Mouse (Mus musculus): Measurements from ENCODE around the gene Rbm4b. TPM values are rescaled to one million over a fixed set of nuclear protein-coding genes. Genes with fewer than 3 reads are reported as not detected.

The Rbm4b gene
- polyA plus RNA-seq, 1 experiment from 2014 or later, result 162 TPM

DNA sequence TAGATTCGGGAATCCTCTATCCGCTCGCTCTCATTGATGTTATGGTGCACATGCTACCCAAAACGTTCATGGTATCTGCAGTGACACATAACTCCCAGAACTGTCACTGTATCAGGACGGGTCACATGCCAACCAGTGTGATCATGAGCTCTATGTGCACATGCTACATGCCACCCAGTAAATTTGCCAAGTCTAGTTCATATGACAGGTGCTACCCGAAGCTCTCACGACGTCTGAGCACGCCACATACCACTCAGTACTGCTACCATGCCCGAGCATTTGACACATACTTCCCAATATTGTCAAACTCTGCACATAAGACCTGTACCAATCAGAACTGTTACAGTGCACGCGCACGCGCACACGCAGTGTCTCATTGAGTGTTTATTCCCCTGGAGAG lies 36.2 kb upstream of the Rbm4b start:
- Histone ChIP-seq H3K27me3 (peaks cover 5% of the 10 kb centered on the region; the same call in 1 of the 2 replicates), H3K36me3 (peaks cover 43% of the 10 kb centered on the region), H3K4me3 (no peak overlapping the region), H3K9me3 (no peaks in the 10 kb centered on the region), H3K9ac (replicated peaks) (no peak overlapping the region), H3K27ac (replicated peaks) (no peak overlapping the region), H3K4me1 (peaks cover 23% of the 10 kb centered on the region), H3K4me2 (replicated peaks) (no peak overlapping the region)
- no peak for ATAC-seq (ENCODE audit: low FRiP score, low read depth)
- WGBS, result 82% methylated on average over 15 of the region's 15 CpGs

DNA sequence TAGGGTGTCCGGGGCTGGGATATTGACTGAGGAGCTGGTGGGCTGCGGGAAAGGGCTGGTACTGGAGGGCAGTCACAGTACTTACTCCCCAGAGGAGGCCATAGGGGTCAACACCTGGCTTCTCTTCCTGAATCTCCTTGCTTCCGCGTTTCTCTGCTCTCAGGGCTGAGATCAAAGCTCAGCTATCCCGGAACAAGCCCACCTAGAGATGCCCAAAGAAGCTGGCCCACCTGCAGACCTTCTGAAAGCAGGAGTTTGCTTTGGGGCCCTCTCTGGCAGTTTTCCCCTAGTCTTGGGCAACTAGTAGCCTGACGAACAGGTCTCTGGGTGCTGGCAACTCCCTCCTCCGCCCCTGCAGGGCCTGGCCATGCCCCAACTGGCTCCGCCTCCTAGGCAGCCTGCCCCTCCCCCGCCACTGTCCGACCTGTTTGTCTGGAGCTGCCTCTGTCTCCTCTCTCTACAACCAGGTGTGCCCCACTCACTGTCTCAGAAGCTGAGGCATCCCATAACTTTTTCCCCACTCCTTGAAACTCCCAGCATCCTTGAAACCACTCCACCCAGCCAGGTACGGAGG lies 35.5 kb upstream of the Rbm4b start:
- Histone ChIP-seq H3K36me3 (peaks cover 48% of the 10 kb centered on the region), H3K27ac (replicated peaks) (no peak overlapping the region), H3K9me3 (no peaks in the 10 kb centered on the region), H3K4me1 (peaks cover 23% of the 10 kb centered on the region; the same call in 1 of the 2 replicates), H3K9ac (replicated peaks) (no peak overlapping the region; the same call in 1 of the 2 replicates), H3K4me3 (no peak overlapping the region), H3K4me2 (replicated peaks) (no peak overlapping the region), H3K27me3 (peaks cover 5% of the 10 kb centered on the region; the same call in 1 of the 2 replicates)
- no peak for ATAC-seq (ENCODE audit: low FRiP score, low read depth)
- 17% methylated on average over 11 of the region's 11 CpGs for WGBS

DNA sequence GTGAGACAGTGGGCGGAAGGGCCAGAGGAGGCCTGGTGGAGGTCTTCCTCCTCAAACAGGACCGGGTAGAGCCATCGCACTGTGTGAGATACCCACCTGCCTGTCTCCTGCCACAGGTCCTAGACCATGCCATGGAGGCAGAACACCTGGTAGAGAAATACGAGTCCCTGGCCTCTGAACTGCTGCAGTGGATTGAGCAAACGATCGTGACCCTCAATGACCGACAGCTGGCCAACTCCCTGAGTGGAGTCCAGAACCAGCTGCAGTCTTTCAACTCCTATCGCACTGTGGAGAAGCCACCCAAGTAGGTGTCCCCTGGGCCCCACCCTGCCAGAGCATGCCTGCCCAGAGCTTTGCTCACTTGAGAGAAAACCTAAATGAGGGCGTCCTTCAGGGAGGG lies 27.1 kb upstream of the Rbm4b start:
- H3K9me3 ChIP-seq, result no peaks in the 10 kb centered on the region
- 93% methylated on average over 9 of the region's 9 CpGs for WGBS
- no peaks in the 10 kb centered on the region for H3K27me3 ChIP-seq
- no peak overlapping the region for H3K27ac ChIP-seq (replicated peaks)
- ATAC-seq (ENCODE audit: low FRiP score, low read depth), result no peak
- H3K36me3 ChIP-seq, result peaks cover 90% of the 10 kb centered on the region
- no peaks in the 10 kb centered on the region for H3K4me1 ChIP-seq
- no peak overlapping the region for H3K9ac ChIP-seq (replicated peaks)
- H3K4me3 ChIP-seq, result no peak overlapping the region
- H3K4me2 ChIP-seq (replicated peaks), result no peak overlapping the region

DNA sequence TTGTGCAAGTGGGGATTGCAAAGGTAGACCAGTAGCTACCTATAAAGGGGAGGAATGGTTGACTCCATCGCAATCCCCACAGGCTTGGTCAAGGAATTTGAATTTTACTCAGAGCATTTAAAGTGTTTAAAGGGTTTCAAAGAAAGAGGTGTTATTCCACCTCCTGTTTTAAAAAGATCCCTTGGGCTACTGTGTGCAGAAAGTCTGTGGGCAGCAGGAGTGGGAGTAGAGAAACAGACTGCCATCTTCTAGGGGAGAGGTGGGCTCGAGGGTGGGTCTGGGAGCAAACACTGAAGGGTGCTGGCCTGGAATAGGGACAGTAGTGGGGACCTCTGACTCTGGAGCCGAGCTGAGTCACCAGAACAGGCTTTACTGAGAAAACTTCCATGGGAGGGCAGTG lies 23.2 kb upstream of the Rbm4b start:
- Histone ChIP-seq H3K27me3 (no peaks in the 10 kb centered on the region), H3K4me3 (no peak overlapping the region), H3K9ac (replicated peaks) (no peak overlapping the region), H3K4me2 (replicated peaks) (no peak overlapping the region), H3K27ac (replicated peaks) (no peak overlapping the region), H3K36me3 (peaks cover 81% of the 10 kb centered on the region), H3K4me1 (no peaks in the 10 kb centered on the region), H3K9me3 (no peaks in the 10 kb centered on the region)
- 89% methylated on average over 3 of the region's 3 CpGs for WGBS
- ATAC-seq (ENCODE audit: low FRiP score, low read depth), result no peak

DNA sequence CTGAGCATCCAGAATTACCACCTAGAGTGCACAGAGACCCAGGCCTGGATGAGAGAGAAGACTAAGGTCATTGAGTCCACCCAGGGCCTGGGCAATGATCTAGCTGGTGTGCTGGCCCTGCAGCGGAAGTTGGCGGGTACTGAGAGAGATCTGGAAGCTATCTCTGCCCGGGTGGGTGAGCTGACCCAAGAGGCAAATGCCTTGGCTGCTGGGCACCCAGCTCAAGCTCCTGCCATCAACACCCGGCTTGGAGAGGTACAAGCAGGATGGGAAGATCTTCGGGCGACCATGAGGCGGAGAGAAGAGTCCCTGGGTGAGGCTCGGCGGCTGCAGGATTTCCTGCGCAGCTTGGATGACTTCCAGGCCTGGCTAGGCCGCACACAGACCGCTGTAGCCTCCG lies 18.4 kb upstream of the Rbm4b start:
- H3K9ac ChIP-seq (replicated peaks), result no peak overlapping the region
- WGBS, result 85% methylated on average over 13 of the region's 13 CpGs
- H3K9me3 ChIP-seq, result no peaks in the 10 kb centered on the region
- H3K36me3 ChIP-seq, result peaks cover 79% of the 10 kb centered on the region
- no peak for ATAC-seq (ENCODE audit: low FRiP score, low read depth)
- no peak overlapping the region for H3K27ac ChIP-seq (replicated peaks)
- no peak overlapping the region for H3K4me3 ChIP-seq
- no peaks in the 10 kb centered on the region for H3K27me3 ChIP-seq
- H3K4me2 ChIP-seq (replicated peaks), result no peak overlapping the region
- H3K4me1 ChIP-seq, result no peaks in the 10 kb centered on the region

DNA sequence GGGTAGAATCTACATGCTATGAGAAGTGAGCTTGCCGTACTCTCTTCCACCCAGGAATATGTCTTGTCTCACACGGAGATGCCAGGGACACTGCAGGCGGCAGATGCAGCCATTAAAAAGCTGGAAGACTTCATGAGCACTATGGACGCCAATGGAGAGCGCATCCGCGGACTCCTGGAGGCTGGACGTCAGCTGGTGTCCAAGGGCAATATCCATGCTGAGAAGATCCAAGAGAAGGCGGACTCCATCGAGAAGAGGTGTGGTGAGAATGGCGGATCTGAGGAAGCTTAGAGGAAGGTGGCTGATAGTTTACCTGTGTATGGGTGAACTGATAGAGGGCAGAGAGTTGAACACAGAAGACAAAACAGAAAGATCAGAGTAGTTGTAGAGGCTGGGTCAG lies 17.2 kb upstream of the Rbm4b start:
- Histone ChIP-seq H3K27me3 (no peaks in the 10 kb centered on the region), H3K36me3 (peaks cover 70% of the 10 kb centered on the region), H3K9ac (replicated peaks) (no peak overlapping the region), H3K27ac (replicated peaks) (no peak overlapping the region), H3K9me3 (no peaks in the 10 kb centered on the region), H3K4me2 (replicated peaks) (no peak overlapping the region), H3K4me1 (no peaks in the 10 kb centered on the region), H3K4me3 (no peak overlapping the region)
- ATAC-seq (ENCODE audit: low FRiP score, low read depth), result no peak
- 95% methylated on average over 11 of the region's 11 CpGs for WGBS

DNA sequence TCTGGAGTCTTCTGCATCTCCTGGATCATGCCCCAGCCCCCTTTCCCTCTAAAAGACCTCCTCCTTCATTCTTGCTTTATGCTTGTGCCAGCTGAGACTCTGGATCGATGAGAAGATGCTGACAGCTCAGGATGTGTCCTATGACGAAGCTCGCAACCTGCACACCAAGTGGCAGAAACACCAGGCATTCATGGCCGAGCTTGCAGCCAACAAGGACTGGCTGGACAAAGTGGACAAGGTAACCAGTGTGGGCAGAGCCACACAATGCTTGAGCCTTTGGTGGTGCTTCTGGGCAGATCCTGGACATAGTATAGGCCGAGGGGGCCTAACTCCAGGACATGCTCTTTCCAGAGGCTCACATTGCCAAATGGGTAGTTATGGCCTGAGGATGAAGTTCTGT lies 16.5 kb upstream of the Rbm4b start:
- Histone ChIP-seq H3K9me3 (no peaks in the 10 kb centered on the region), H3K27me3 (no peaks in the 10 kb centered on the region), H3K9ac (replicated peaks) (no peak overlapping the region), H3K27ac (replicated peaks) (no peak overlapping the region), H3K4me3 (no peak overlapping the region), H3K36me3 (peaks cover 70% of the 10 kb centered on the region), H3K4me1 (no peaks in the 10 kb centered on the region), H3K4me2 (replicated peaks) (no peak overlapping the region)
- 91% methylated on average over 5 of the region's 5 CpGs for WGBS
- ATAC-seq (ENCODE audit: low FRiP score, low read depth), result no peak

DNA sequence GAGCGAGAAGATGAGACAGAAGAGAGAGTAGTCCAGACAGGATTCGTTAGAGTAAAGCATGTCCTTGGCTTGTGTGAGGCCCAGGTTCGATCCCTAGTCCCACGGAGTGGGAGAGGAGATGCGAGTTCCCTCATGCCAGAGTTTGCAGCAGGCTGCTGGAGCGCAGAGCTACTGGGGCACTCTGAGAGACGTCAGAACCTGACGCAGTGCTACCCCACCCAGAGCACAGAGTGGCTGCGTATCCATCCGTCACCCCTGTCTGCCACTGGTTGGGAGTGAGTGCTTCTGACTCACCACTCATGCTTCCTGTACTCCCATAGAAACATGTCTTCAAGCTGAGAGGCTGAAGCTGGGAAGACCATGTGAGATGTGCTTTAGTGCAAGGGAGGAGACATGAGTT lies 14.8 kb upstream of the Rbm4b start:
- Histone ChIP-seq H3K4me1 (no peaks in the 10 kb centered on the region), H3K27ac (replicated peaks) (no peak overlapping the region), H3K4me2 (replicated peaks) (no peak overlapping the region), H3K4me3 (no peak overlapping the region), H3K36me3 (peaks cover 78% of the 10 kb centered on the region), H3K9ac (replicated peaks) (no peak overlapping the region), H3K27me3 (no peaks in the 10 kb centered on the region), H3K9me3 (no peaks in the 10 kb centered on the region)
- ATAC-seq (ENCODE audit: low FRiP score, low read depth), result no peak
- WGBS, result 83% methylated on average over 10 of the region's 10 CpGs

DNA sequence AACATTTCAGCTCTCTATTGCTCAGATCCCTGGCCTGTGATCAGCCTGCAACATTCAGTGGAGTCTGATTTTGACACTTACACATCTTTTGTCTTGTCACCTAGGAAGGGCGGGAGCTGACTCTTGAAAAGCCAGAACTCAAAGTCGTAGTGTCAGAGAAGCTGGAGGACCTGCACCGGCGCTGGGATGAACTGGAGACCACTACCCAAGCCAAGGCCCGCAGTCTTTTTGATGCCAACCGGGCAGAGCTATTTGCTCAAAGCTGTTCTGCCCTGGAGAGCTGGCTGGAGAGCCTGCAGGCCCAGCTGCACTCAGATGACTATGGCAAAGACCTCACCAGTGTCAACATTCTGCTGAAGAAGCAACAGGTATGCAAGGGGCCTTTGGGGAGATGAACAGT lies 14.1 kb upstream of the Rbm4b start:
- H3K4me2 ChIP-seq (replicated peaks), result no peak overlapping the region
- no peak overlapping the region for H3K27ac ChIP-seq (replicated peaks)
- H3K9me3 ChIP-seq, result no peaks in the 10 kb centered on the region
- H3K4me3 ChIP-seq, result no peak overlapping the region
- H3K9ac ChIP-seq (replicated peaks), result no peak overlapping the region
- 92% methylated on average over 6 of the region's 6 CpGs for WGBS
- no peaks in the 10 kb centered on the region for H3K4me1 ChIP-seq
- no peak for ATAC-seq (ENCODE audit: low FRiP score, low read depth)
- no peaks in the 10 kb centered on the region for H3K27me3 ChIP-seq
- H3K36me3 ChIP-seq, result peaks cover 83% of the 10 kb centered on the region

DNA sequence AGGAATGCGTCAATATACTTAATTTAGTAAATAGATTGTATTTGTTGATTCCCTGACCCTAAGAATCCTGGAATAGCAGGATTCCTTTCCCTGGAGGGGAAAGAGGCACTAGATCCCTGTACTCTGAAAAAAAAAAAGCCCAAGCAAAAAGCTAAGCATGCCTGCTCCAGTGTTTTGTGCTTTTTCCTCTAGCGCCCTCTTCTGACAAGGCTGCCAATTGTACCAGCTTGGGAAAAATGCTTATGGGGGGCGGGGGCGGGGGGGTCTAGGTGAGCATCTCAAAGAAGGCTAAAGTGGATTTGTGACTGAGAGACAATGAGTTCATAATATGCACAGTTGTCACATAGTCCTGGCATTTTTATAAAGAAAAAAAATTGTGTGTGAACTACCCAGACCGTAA lies 12.8 kb upstream of the Rbm4b start:
- H3K36me3 ChIP-seq, result peaks cover 84% of the 10 kb centered on the region
- H3K4me2 ChIP-seq (replicated peaks), result no peak overlapping the region
- no peaks in the 10 kb centered on the region for H3K9me3 ChIP-seq
- no peak overlapping the region for H3K4me3 ChIP-seq
- no peaks in the 10 kb centered on the region for H3K4me1 ChIP-seq
- WGBS, result 35% methylated on average over 5 of the region's 5 CpGs
- no peak overlapping the region for H3K9ac ChIP-seq (replicated peaks)
- no peak for ATAC-seq (ENCODE audit: low FRiP score, low read depth)
- H3K27me3 ChIP-seq, result no peaks in the 10 kb centered on the region
- no peak overlapping the region for H3K27ac ChIP-seq (replicated peaks)

DNA sequence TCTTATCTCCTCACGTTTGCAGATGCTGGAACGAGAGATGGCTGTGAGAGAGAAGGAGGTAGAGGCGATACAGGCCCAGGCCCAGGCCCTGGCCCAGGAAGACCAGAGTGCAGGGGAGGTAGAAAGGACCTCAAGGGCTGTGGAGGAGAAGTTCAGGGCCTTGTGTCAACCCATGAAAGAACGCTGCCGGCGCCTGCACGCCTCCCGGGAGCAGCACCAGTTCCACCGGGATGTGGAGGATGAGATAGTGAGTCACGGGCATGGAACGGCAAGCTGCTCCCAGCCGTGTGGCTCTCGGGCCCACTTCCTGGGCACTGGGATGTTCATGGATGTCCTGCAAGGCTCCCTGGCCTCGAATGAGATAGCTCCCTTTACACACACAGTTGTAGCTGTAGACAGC lies 12.3 kb upstream of the Rbm4b start:
- no peak for ATAC-seq (ENCODE audit: low FRiP score, low read depth)
- Histone ChIP-seq H3K27me3 (no peaks in the 10 kb centered on the region), H3K27ac (replicated peaks) (no peak overlapping the region), H3K4me2 (replicated peaks) (no peak overlapping the region), H3K9ac (replicated peaks) (no peak overlapping the region), H3K36me3 (peaks cover 86% of the 10 kb centered on the region), H3K4me1 (no peaks in the 10 kb centered on the region), H3K9me3 (no peaks in the 10 kb centered on the region), H3K4me3 (no peak overlapping the region)
- WGBS, result 83% methylated on average over 14 of the region's 14 CpGs

DNA sequence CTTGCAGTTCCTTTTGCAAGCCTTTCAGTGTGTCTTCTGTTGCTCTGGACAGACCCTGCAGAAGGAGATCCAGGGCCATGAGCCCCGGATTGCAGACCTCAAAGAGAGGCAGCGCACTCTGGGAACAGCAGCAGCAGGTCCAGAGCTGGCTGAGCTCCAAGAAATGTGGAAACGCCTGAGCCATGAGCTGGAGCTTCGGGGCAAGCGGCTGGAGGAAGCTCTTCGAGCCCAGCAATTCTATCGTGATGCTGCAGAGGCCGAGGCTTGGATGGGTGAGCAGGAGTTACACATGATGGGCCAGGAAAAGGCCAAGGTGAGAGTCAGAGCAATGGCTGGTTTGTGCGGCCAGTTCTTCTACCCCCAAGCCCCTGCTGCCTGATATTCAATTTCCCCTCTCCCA lies 11.2 kb upstream of the Rbm4b start:
- Histone ChIP-seq H3K36me3 (peaks cover 86% of the 10 kb centered on the region), H3K27me3 (no peaks in the 10 kb centered on the region), H3K4me1 (no peaks in the 10 kb centered on the region), H3K9me3 (no peaks in the 10 kb centered on the region), H3K4me2 (replicated peaks) (no peak overlapping the region), H3K9ac (replicated peaks) (no peak overlapping the region), H3K4me3 (no peak overlapping the region), H3K27ac (replicated peaks) (no peak overlapping the region)
- ATAC-seq (ENCODE audit: low FRiP score, low read depth), result no peak
- 88% methylated on average over 9 of the region's 9 CpGs for WGBS

DNA sequence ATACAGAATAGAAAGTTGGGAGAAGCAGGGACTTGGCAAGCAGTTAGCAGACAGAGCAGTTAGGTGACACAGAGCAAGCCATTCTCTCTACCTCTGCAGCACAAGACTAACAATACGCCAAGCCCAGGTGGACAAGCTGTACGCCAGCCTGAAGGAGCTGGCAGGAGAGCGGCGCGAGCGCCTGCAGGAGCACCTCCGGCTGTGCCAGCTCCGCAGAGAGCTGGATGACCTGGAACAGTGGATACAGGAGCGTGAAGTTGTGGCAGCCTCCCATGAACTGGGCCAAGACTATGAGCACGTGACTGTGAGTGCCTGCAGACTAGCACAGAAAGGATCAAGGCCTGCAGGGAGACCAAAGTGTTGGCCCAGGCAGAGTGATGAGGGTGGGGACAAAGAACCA lies 10.6 kb upstream of the Rbm4b start:
- ATAC-seq (ENCODE audit: low FRiP score, low read depth), result no peak
- Histone ChIP-seq H3K9me3 (no peaks in the 10 kb centered on the region), H3K36me3 (peaks cover 86% of the 10 kb centered on the region), H3K27me3 (no peaks in the 10 kb centered on the region), H3K4me1 (no peaks in the 10 kb centered on the region), H3K9ac (replicated peaks) (no peak overlapping the region), H3K4me3 (no peak overlapping the region), H3K4me2 (replicated peaks) (no peak overlapping the region), H3K27ac (replicated peaks) (no peak overlapping the region)
- WGBS, result 91% methylated on average over 10 of the region's 10 CpGs
